Mouse (Mus musculus): ENCODE data around the gene Zfp213. TPM values are rescaled to one million over a fixed set of nuclear protein-coding genes. Genes with fewer than 3 reads are reported as not detected.

Gene Zfp213
- 3.6 and 4.3 TPM in 2 replicates for polyA plus RNA-seq (2011; ENCODE audit: insufficient read depth, insufficient read length, low replicate concordance, missing spikeins)

- H3K27ac ChIP-seq (ENCODE audit: control insufficient read depth, insufficient read depth, low read depth, low read length, poor library complexity): peak within 1 kb of the TSS; percentile 93
- H3K4me3 ChIP-seq (replicated peaks; ENCODE audit: control insufficient read depth, low read depth, low read length): peak within 1 kb of the TSS; percentile 82
- TF ChIP-seq CTCF (IDR thresholded peaks at IDR 0.05; ENCODE audit: control insufficient read depth, insufficient read depth, low read length): no peak
- TF ChIP-seq POLR2A (IDR thresholded peaks at IDR 0.05; ENCODE audit: borderline replicate concordance, control insufficient read depth, low read depth, low read length): peak; percentile 88
- WGBS: under 1% methylated on average over 59 of the region's 59 CpGs
- H3K4me1 ChIP-seq (ENCODE audit: control insufficient read depth, insufficient read depth, low read length): no peaks in the 10 kb centered on the region; the same call in 1 of the 2 replicates
These were observed at the start of gene Zfp213 for GRCm38 (mm10) chr17:23563595-23564367. TSS of gene Zfp213 (minus strand) at chr17:23564238.

GRCm38 (mm10) chr17:23610361-23610800, 46.3 kb upstream of the Zfp213 start:
- WGBS: 5% methylated on average over 28 of the region's 28 CpGs
- H3K27ac ChIP-seq (ENCODE audit: control insufficient read depth, insufficient read depth, low read depth, low read length, poor library complexity): peak overlapping the region; percentile 7
- peak; percentile 46; the same call in 1 of the 2 replicates for TF ChIP-seq POLR2A (IDR thresholded peaks at IDR 0.05; ENCODE audit: borderline replicate concordance, control insufficient read depth, low read depth, low read length)
- TF ChIP-seq CTCF (IDR thresholded peaks at IDR 0.05; ENCODE audit: control insufficient read depth, insufficient read depth, low read length): peak; percentile 93
- H3K4me1 ChIP-seq (ENCODE audit: control insufficient read depth, insufficient read depth, low read length): peaks cover 7% of the 10 kb centered on the region
- H3K4me3 ChIP-seq (replicated peaks; ENCODE audit: control insufficient read depth, low read depth, low read length): peak overlapping the region; percentile 12

- 89% methylated on average over 24 of the region's 24 CpGs for WGBS
- TF ChIP-seq POLR2A (IDR thresholded peaks at IDR 0.05; ENCODE audit: borderline replicate concordance, control insufficient read depth, low read depth, low read length) (no peak), CTCF (IDR thresholded peaks at IDR 0.05; ENCODE audit: control insufficient read depth, insufficient read depth, low read length) (no peak)
- peak overlapping the region; percentile 41 for H3K27ac ChIP-seq (ENCODE audit: control insufficient read depth, insufficient read depth, low read depth, low read length, poor library complexity)
- H3K4me3 ChIP-seq (replicated peaks; ENCODE audit: control insufficient read depth, low read depth, low read length): no peak overlapping the region
- H3K4me1 ChIP-seq (ENCODE audit: control insufficient read depth, insufficient read depth, low read length): peaks cover 7% of the 10 kb centered on the region
These were observed 45.6 kb upstream of the Zfp213 start for GRCm38 (mm10) chr17:23609612-23610011.

- Histone ChIP-seq H3K4me3 (replicated peaks; ENCODE audit: control insufficient read depth, low read depth, low read length) (no peak overlapping the region), H3K27ac (ENCODE audit: control insufficient read depth, insufficient read depth, low read depth, low read length, poor library complexity) (no peak overlapping the region), H3K4me1 (ENCODE audit: control insufficient read depth, insufficient read depth, low read length) (peaks cover 7% of the 10 kb centered on the region)
- TF ChIP-seq CTCF (IDR thresholded peaks at IDR 0.05; ENCODE audit: control insufficient read depth, insufficient read depth, low read length) (no peak), POLR2A (IDR thresholded peaks at IDR 0.05; ENCODE audit: borderline replicate concordance, control insufficient read depth, low read depth, low read length) (no peak)
- WGBS: 80% methylated on average over 8 of the region's 8 CpGs
These were observed 41.2 kb upstream of the Zfp213 start for GRCm38 (mm10) chr17:23605220-23605619.

- TF ChIP-seq POLR2A (IDR thresholded peaks at IDR 0.05; ENCODE audit: borderline replicate concordance, control insufficient read depth, low read depth, low read length) (no peak), CTCF (IDR thresholded peaks at IDR 0.05; ENCODE audit: control insufficient read depth, insufficient read depth, low read length) (no peak)
- 77% methylated on average over 7 of the region's 7 CpGs for WGBS
- Histone ChIP-seq H3K27ac (ENCODE audit: control insufficient read depth, insufficient read depth, low read depth, low read length, poor library complexity) (no peak overlapping the region), H3K4me3 (replicated peaks; ENCODE audit: control insufficient read depth, low read depth, low read length) (no peak overlapping the region), H3K4me1 (ENCODE audit: control insufficient read depth, insufficient read depth, low read length) (peaks cover under 1% of the 10 kb centered on the region; the same call in 1 of the 2 replicates)
These were observed 40.4 kb upstream of the Zfp213 start for GRCm38 (mm10) chr17:23604394-23604793.

GRCm38 (mm10) chr17:23603542-23603941, 39.5 kb upstream of the Zfp213 start:
- Histone ChIP-seq H3K4me1 (ENCODE audit: control insufficient read depth, insufficient read depth, low read length) (no peaks in the 10 kb centered on the region), H3K4me3 (replicated peaks; ENCODE audit: control insufficient read depth, low read depth, low read length) (no peak overlapping the region), H3K27ac (ENCODE audit: control insufficient read depth, insufficient read depth, low read depth, low read length, poor library complexity) (no peak overlapping the region)
- 50% methylated on average over 2 of the region's 2 CpGs for WGBS
- TF ChIP-seq CTCF (IDR thresholded peaks at IDR 0.05; ENCODE audit: control insufficient read depth, insufficient read depth, low read length) (peak; percentile 28; the same call in 1 of the 2 replicates), POLR2A (IDR thresholded peaks at IDR 0.05; ENCODE audit: borderline replicate concordance, control insufficient read depth, low read depth, low read length) (no peak)

GRCm38 (mm10) chr17:23603077-23603476, 39.0 kb upstream of the Zfp213 start:
- WGBS: 71% methylated on average over 8 of the region's 8 CpGs
- no peaks in the 10 kb centered on the region for H3K4me1 ChIP-seq (ENCODE audit: control insufficient read depth, insufficient read depth, low read length)

GRCm38 (mm10) chr17:23601836-23602585, 38.0 kb upstream of the Zfp213 start:
- H3K27ac ChIP-seq (ENCODE audit: control insufficient read depth, insufficient read depth, low read depth, low read length, poor library complexity): no peak overlapping the region
- no peaks in the 10 kb centered on the region for H3K4me1 ChIP-seq (ENCODE audit: control insufficient read depth, insufficient read depth, low read length)
- TF ChIP-seq CTCF (IDR thresholded peaks at IDR 0.05; ENCODE audit: control insufficient read depth, insufficient read depth, low read length): no peak
- no peak for TF ChIP-seq POLR2A (IDR thresholded peaks at IDR 0.05; ENCODE audit: borderline replicate concordance, control insufficient read depth, low read depth, low read length)
- 52% methylated on average over 10 of the region's 10 CpGs for WGBS
- no peak overlapping the region for H3K4me3 ChIP-seq (replicated peaks; ENCODE audit: control insufficient read depth, low read depth, low read length)

More at GRCm38 (mm10) chr17:23603077-23603476, 39.0 kb upstream of the Zfp213 start:
- no peak overlapping the region for H3K27ac ChIP-seq (ENCODE audit: control insufficient read depth, insufficient read depth, low read depth, low read length, poor library complexity)
- H3K4me3 ChIP-seq (replicated peaks; ENCODE audit: control insufficient read depth, low read depth, low read length): no peak overlapping the region
- TF ChIP-seq CTCF (IDR thresholded peaks at IDR 0.05; ENCODE audit: control insufficient read depth, insufficient read depth, low read length) (no peak), POLR2A (IDR thresholded peaks at IDR 0.05; ENCODE audit: borderline replicate concordance, control insufficient read depth, low read depth, low read length) (no peak)
